Comparison of ENCODE assay signal across 8 mouse cellular contexts in genomic region chrX:71150551-71151001, GRCm38 (mm10). TPM values are rescaled to one million over a fixed set of nuclear protein-coding genes. Genes with fewer than 3 reads are reported as not detected.
A peak's percentile ranks its signal among the peaks of the same experiment; 100 is the strongest.
DNase-seq lines count a peak whose midpoint lies in the region; ATAC-seq lines count a peak whose summit lies in the region.

No protein-coding gene starts in this region.

- peak; percentile 57 for ATAC-seq in hindbrain, embryonic 14.5 days (ENCODE audit: low FRiP score)
- no peak for ATAC-seq in hindbrain, embryonic 13.5 days (ENCODE audit: low FRiP score)

- no peak overlapping the region for H3K27ac ChIP-seq in hindbrain, embryonic 14.5 days
- no peak overlapping the region for H3K27ac ChIP-seq in hindbrain, embryonic 13.5 days

- no peaks in the 10 kb centered on the region for H3K9me3 ChIP-seq in hindbrain, embryonic 14.5 days (ENCODE audit: control insufficient read depth, low read length)
- no peaks in the 10 kb centered on the region for H3K9me3 ChIP-seq in hindbrain, embryonic 13.5 days

- 0 out of 2 replicates have a peak, but pooled peaks cover 4% of the 10 kb centered on the region for H3K36me3 ChIP-seq in hindbrain, embryonic 14.5 days (replicated peaks; ENCODE audit: control insufficient read depth, insufficient read depth)
- peaks cover 9% of the 10 kb centered on the region for H3K36me3 ChIP-seq in hindbrain, embryonic 13.5 days

- H3K9ac ChIP-seq in hindbrain, embryonic 14.5 days: no peak overlapping the region
- H3K9ac ChIP-seq in hindbrain, embryonic 13.5 days: no peak overlapping the region

- no peak overlapping the region for H3K4me3 ChIP-seq in hindbrain, embryonic 14.5 days (replicated peaks; ENCODE audit: low read length)
- H3K4me3 ChIP-seq in hindbrain, embryonic 13.5 days: no peak overlapping the region

- no peaks in the 10 kb centered on the region for H3K4me1 ChIP-seq in hindbrain, embryonic 14.5 days (replicated peaks; ENCODE audit: control insufficient read depth, insufficient read depth, low read length)
- no peaks in the 10 kb centered on the region for H3K4me1 ChIP-seq in hindbrain, embryonic 13.5 days (replicated peaks)

- no peak overlapping the region for H3K4me2 ChIP-seq in hindbrain, embryonic 14.5 days (replicated peaks)
- H3K4me2 ChIP-seq in hindbrain, embryonic 13.5 days: no peak overlapping the region

- DNase-seq in hindbrain, embryonic 14.5 days (ENCODE audit: low spot score): no peak
- peak; percentile 32 to 36 for DNase-seq in adrenal gland, adult 18-20 months (ENCODE audit: low spot score in 2 of 2)
- peak; percentile 84 to 85 for DNase-seq in cerebellum, postnatal 36 days
- DNase-seq in kidney, postnatal 10 days: peak; percentile 15
- peak; percentile 47 to 62 for DNase-seq in lung, postnatal 4 days
- no peak for DNase-seq in spleen, adult 18-20 months
- DNase-seq in thymus, postnatal 10 days (ENCODE audit: low spot score in 2 of 2): no peak

- WGBS in hindbrain, embryonic 14.5 days: 66% methylated on average over 4 of the region's 4 CpGs
- 77% methylated on average over 4 of the region's 4 CpGs for WGBS in hindbrain, embryonic 13.5 days

- no peaks in the 10 kb centered on the region for H3K27me3 ChIP-seq in hindbrain, embryonic 14.5 days (ENCODE audit: control insufficient read depth, insufficient read depth, low read length)
- H3K27me3 ChIP-seq in hindbrain, embryonic 13.5 days: no peaks in the 10 kb centered on the region

RNA-seq across cellular contexts. Expression of gene Mtm1, which starts 60.0 kb away (rescaled TPM):
- 5.7 and 5.9 TPM in 2 replicates for polyA plus RNA-seq in hindbrain, embryonic 14.5 days (2014; fragmentation: Nextera tagmentation; extraction: Ambion mirVana)
- polyA plus RNA-seq in hindbrain, embryonic 13.5 days (2015; fragmentation: Nextera tagmentation; extraction: Ambion mirVana): 4.7 and 5.1 TPM in 2 replicates
- total RNA-seq in adrenal gland, adult 18-20 months (2021): 10 to 100 TPM in 1 of 2 experiments, 1 to 10 TPM in 1; 9.7 to 17.2 TPM

Comparison
In these comparisons a context has a peak if more than half of its experiments do, and no peak if none do; other contexts are left out.
1. DNase-seq: peak in adrenal gland, adult 18-20 months (2 of 2), cerebellum, postnatal 36 days (2 of 2), kidney, postnatal 10 days (single experiment) and lung, postnatal 4 days (2 of 2); none in hindbrain, embryonic 14.5 days (single experiment), spleen, adult 18-20 months (0 of 2) and thymus, postnatal 10 days (0 of 2).